Comparison of ENCODE assay signal across 32 mouse cellular contexts in genomic region chr13:73976935-73977334, GRCm38 (mm10). TPM values are rescaled to one million over a fixed set of nuclear protein-coding genes. Genes with fewer than 3 reads are reported as not detected.
A peak's percentile ranks its signal among the peaks of the same experiment; 100 is the strongest.
DNase-seq lines count a peak whose midpoint lies in the region; ATAC-seq and TF ChIP-seq lines count a peak whose summit lies in the region.
"Had no signal": no experiment of that assay in that cellular context is flagged by ENCODE, and none has a peak within 500 bp of the region (broad histone marks: within the 10 kb centered on the region; RNA-seq: fewer than 3 reads in every experiment).

No protein-coding gene starts in this region.

- H3K79me2 ChIP-seq in MEL (ENCODE audit: control insufficient read depth, insufficient read depth, low read length, poor library complexity) = no peaks in the 10 kb centered on the region

- no peak for TF ChIP-seq RAD21 in MEL (IDR thresholded peaks at IDR 0.05; ENCODE audit: low read depth, low read length)

- no peak overlapping the region for H3K4me2 ChIP-seq in liver, embryonic 15.5 days
- no peak overlapping the region for H3K4me2 ChIP-seq in hindbrain, postnatal 0 days (ENCODE audit: low read depth, low read length)
- H3K4me2 ChIP-seq: embryonic facial prominence, embryonic 13.5 days; forebrain, embryonic 12.5 days; forebrain, embryonic 15.5 days; heart, embryonic 12.5 days; heart, embryonic 15.5 days; hindbrain, embryonic 13.5 days had no signal

- intact Hi-C loops in left cerebral cortex, postnatal 4 days (cut with DNase I) = loop anchor here (10.0 kb wide), 1 partner anchor 48 kb away; no protein-coding TSS in a partner anchor

- DNase-seq in heart, adult 11 months = peak; percentile 71
- no peak for DNase-seq in heart, adult 8-10 months (ENCODE audit: low spot score)
- DNase-seq in MEL (ENCODE audit: low read depth, low spot score) = peak; percentile 7
- DNase-seq in left cerebral cortex, postnatal 4 days = no peak
- DNase-seq in hindbrain, postnatal 0 days (ENCODE audit: low spot score) = no peak
- DNase-seq: adrenal gland, postnatal 10 days; adrenal gland, postnatal 36 days; cerebellum, adult 18-20 months; cerebellum, adult 9-10 months; cerebellum, postnatal 14 days; embryo, embryonic 11 days; gastrocnemius, postnatal 10 days; gastrocnemius, postnatal 36 days; heart, postnatal 10 days; heart, postnatal 36 days had no signal

- no peaks in the 10 kb centered on the region for H3K4me1 ChIP-seq in MEL (ENCODE audit: control insufficient read depth in 1 of 2, insufficient read depth in 2 of 2, low read length in 2 of 2)
- H3K4me1 ChIP-seq in liver, embryonic 15.5 days (replicated peaks) = peaks cover 6% of the 10 kb centered on the region; the same call in 1 of the 2 replicates
- no peaks in the 10 kb centered on the region for H3K4me1 ChIP-seq in hindbrain, postnatal 0 days (ENCODE audit: insufficient read depth, low read length)
- H3K4me1 ChIP-seq: embryonic facial prominence, embryonic 10.5 days; embryonic facial prominence, embryonic 13.5 days; forebrain, embryonic 12.5 days; forebrain, embryonic 15.5 days; heart, embryonic 12.5 days; heart, embryonic 15.5 days; hindbrain, embryonic 10.5 days; hindbrain, embryonic 13.5 days had no signal

- no peak for TF ChIP-seq POLR2A in MEL (IDR thresholded peaks at IDR 0.05; ENCODE audit: control insufficient read depth in 1 of 2, insufficient read depth in 1 of 2, low read depth in 1 of 2, low read length in 2 of 2, poor library complexity in 1 of 2)

- H3K36me3 ChIP-seq in MEL (ENCODE audit: control insufficient read depth in 1 of 2, insufficient read depth in 2 of 2, low read length in 2 of 2) = no peaks in the 10 kb centered on the region
- H3K36me3 ChIP-seq in liver, embryonic 15.5 days (replicated peaks) = no peaks in the 10 kb centered on the region
- no peaks in the 10 kb centered on the region for H3K36me3 ChIP-seq in hindbrain, postnatal 0 days (ENCODE audit: insufficient read depth, low read length)
- H3K36me3 ChIP-seq: embryonic facial prominence, embryonic 10.5 days; embryonic facial prominence, embryonic 13.5 days; forebrain, embryonic 12.5 days; forebrain, embryonic 15.5 days; heart, embryonic 12.5 days; heart, embryonic 15.5 days; hindbrain, embryonic 10.5 days; hindbrain, embryonic 13.5 days had no signal

- H3K27me3 ChIP-seq in MEL (ENCODE audit: control insufficient read depth in 1 of 2, insufficient read depth in 2 of 2, low read length in 2 of 2) = peaks cover 2% of the 10 kb centered on the region in 2 experiments
- 0 out of 2 replicates have a peak, but pooled peaks cover 3% of the 10 kb centered on the region for H3K27me3 ChIP-seq in liver, embryonic 15.5 days
- H3K27me3 ChIP-seq in hindbrain, postnatal 0 days (ENCODE audit: insufficient read depth, low read length) = no peaks in the 10 kb centered on the region
- H3K27me3 ChIP-seq: embryonic facial prominence, embryonic 13.5 days; forebrain, embryonic 15.5 days; heart, embryonic 12.5 days; heart, embryonic 15.5 days; hindbrain, embryonic 13.5 days had no signal

- TF ChIP-seq EP300 in MEL (IDR thresholded peaks at IDR 0.05; ENCODE audit: low read depth in 1 of 2, low read length in 2 of 2) = no peak

- no peak overlapping the region for H3K27ac ChIP-seq in MEL (ENCODE audit: control insufficient read depth, low read depth, low read length)
- no peak overlapping the region for H3K27ac ChIP-seq in liver, embryonic 15.5 days (replicated peaks)
- no peak overlapping the region for H3K27ac ChIP-seq in hindbrain, postnatal 0 days
- H3K27ac ChIP-seq: embryonic facial prominence, embryonic 10.5 days; embryonic facial prominence, embryonic 13.5 days; forebrain, embryonic 12.5 days; forebrain, embryonic 15.5 days; heart, embryonic 15.5 days; hindbrain, embryonic 10.5 days; hindbrain, embryonic 13.5 days had no signal

- no peak for TF ChIP-seq CTCF in MEL (IDR thresholded peaks at IDR 0.05 in 2 of 3, conservative IDR thresholded peaks at IDR 0.05 in 1 of 3; ENCODE audit: control insufficient read depth in 1 of 3, insufficient read depth in 1 of 3, low read depth in 2 of 3, low read length in 3 of 3, poor library complexity in 1 of 3, severe bottlenecking in 1 of 3)
- TF ChIP-seq CTCF in hindbrain, postnatal 0 days (IDR thresholded peaks at IDR 0.05; ENCODE audit: low read depth) = no peak

- no peaks in the 10 kb centered on the region for H3K9me3 ChIP-seq in MEL (replicated peaks; ENCODE audit: insufficient read depth, low read length)
- no peaks in the 10 kb centered on the region for H3K9me3 ChIP-seq in liver, embryonic 15.5 days (replicated peaks)
- no peaks in the 10 kb centered on the region for H3K9me3 ChIP-seq in hindbrain, postnatal 0 days (ENCODE audit: low read length)
- H3K9me3 ChIP-seq: embryonic facial prominence, embryonic 10.5 days; embryonic facial prominence, embryonic 13.5 days; forebrain, embryonic 12.5 days; forebrain, embryonic 15.5 days; heart, embryonic 12.5 days; heart, embryonic 15.5 days; hindbrain, embryonic 10.5 days; hindbrain, embryonic 13.5 days had no signal

- WGBS in liver, embryonic 15.5 days (ENCODE audit: insufficient replicate concordance) = 53% methylated on average over 5 of the region's 5 CpGs
- 88% methylated on average over 5 of the region's 5 CpGs for WGBS in hindbrain, postnatal 0 days

- H3K4me3 ChIP-seq in MEL (ENCODE audit: control insufficient read depth in 1 of 2, insufficient read depth in 1 of 2, low read depth in 2 of 2, low read length in 2 of 2) = no peak overlapping the region
- no peak overlapping the region for H3K4me3 ChIP-seq in liver, embryonic 15.5 days (replicated peaks)
- H3K4me3 ChIP-seq in hindbrain, postnatal 0 days (ENCODE audit: low read length) = no peak overlapping the region
- H3K4me3 ChIP-seq: embryonic facial prominence, embryonic 10.5 days; embryonic facial prominence, embryonic 13.5 days; erythroblast, embryonic 14.5 days; forebrain, embryonic 12.5 days; forebrain, embryonic 15.5 days; heart, embryonic 12.5 days; heart, embryonic 15.5 days; hindbrain, embryonic 10.5 days; hindbrain, embryonic 13.5 days had no signal

- ATAC-seq in liver, embryonic 15.5 days (ENCODE audit: insufficient read depth) = peak; percentile 74; the same call in 1 of the 2 replicates
- ATAC-seq in megakaryocyte-erythroid progenitor cell, adult 5-6 weeks (replicated peaks; ENCODE audit: low FRiP score, low TSS enrichment, poor library complexity, severe bottlenecking) = peak; percentile 65
- no peak for ATAC-seq in hindbrain, postnatal 0 days
- ATAC-seq: forebrain, embryonic 15.5 days; hindbrain, embryonic 16.5 days; Patski had no signal

- H3K9ac ChIP-seq in MEL (ENCODE audit: control insufficient read depth, low read depth, low read length, poor library complexity, severe bottlenecking) = no peak overlapping the region
- no peak overlapping the region for H3K9ac ChIP-seq in liver, embryonic 15.5 days
- no peak overlapping the region for H3K9ac ChIP-seq in hindbrain, postnatal 0 days (replicated peaks; ENCODE audit: low read length)
- H3K9ac ChIP-seq: embryonic facial prominence, embryonic 13.5 days; forebrain, embryonic 12.5 days; forebrain, embryonic 15.5 days; heart, embryonic 12.5 days; heart, embryonic 15.5 days; hindbrain, embryonic 13.5 days had no signal

RNA-seq across cellular contexts. Expression of gene Zdhhc11, which starts 13.3 kb away (rescaled TPM):
- total RNA-seq in heart, adult 8-10 months (2022) = not detected
- not detected in 2 replicates for total RNA-seq in MEL (2012; rRNA removed)
- not detected for polyA plus RNA-seq in MEL (2012; ENCODE audit: insufficient read depth in 1 of 2, insufficient read length in 2 of 2, low read depth in 1 of 2, low replicate concordance in 2 of 2, missing spikeins in 1 of 2)
- polyA plus RNA-seq in liver, embryonic 15.5 days (2015; fragmentation: Nextera tagmentation; extraction: Ambion mirVana) = not detected in 2 replicates
- total RNA-seq in megakaryocyte-erythroid progenitor cell, adult 5-6 weeks (2014; fragmentation: Nextera tagmentation) = not detected in 2 replicates
- not detected in 2 replicates for total RNA-seq in megakaryocyte-erythroid progenitor cell, adult 5-6 weeks (2017)
- not detected for total RNA-seq in left cerebral cortex, postnatal 4 days (2021)
- not detected in 2 replicates for total RNA-seq in hindbrain, postnatal 0 days (2014; rRNA removed)
- not detected in 2 replicates for polyA plus RNA-seq in hindbrain, postnatal 0 days (2015; fragmentation: Nextera tagmentation; extraction: Ambion mirVana)
- total RNA-seq: adrenal gland, adult 18-20 months; adrenal gland, postnatal 10 days; adrenal gland, postnatal 36 days; ES-E14; gastrocnemius, adult 18-20 months; gastrocnemius, postnatal 10 days; gastrocnemius, postnatal 36 days; granulocyte monocyte progenitor cell, adult 5-6 weeks; heart, postnatal 10 days; heart, postnatal 36 days had no signal
- polyA plus RNA-seq: embryonic facial prominence, embryonic 10.5 days; embryonic facial prominence, embryonic 13.5 days; erythroblast, embryonic 14.5 days; forebrain, embryonic 12.5 days; forebrain, embryonic 15.5 days; heart, embryonic 12.5 days; heart, embryonic 15.5 days; hindbrain, embryonic 10.5 days; hindbrain, embryonic 13.5 days; hindbrain, embryonic 16.5 days; Patski had no signal

RNA-seq across cellular contexts. Expression of gene Tppp, which starts 32.3 kb away (rescaled TPM):
- 10 to 100 TPM; 13.9 to 19.6 (median 14.7) TPM for total RNA-seq in heart, adult 8-10 months (2022)
- total RNA-seq in MEL (2012; rRNA removed) = not detected in 2 replicates
- polyA plus RNA-seq in MEL (2012; ENCODE audit: insufficient read depth in 1 of 2, insufficient read length in 2 of 2, low read depth in 1 of 2, low replicate concordance in 2 of 2, missing spikeins in 1 of 2) = under 1 TPM in 1 of 2 experiments, not detected in 1; 0.04 TPM
- 0.32 and 0.40 TPM in 2 replicates for polyA plus RNA-seq in liver, embryonic 15.5 days (2015; fragmentation: Nextera tagmentation; extraction: Ambion mirVana)
- total RNA-seq in megakaryocyte-erythroid progenitor cell, adult 5-6 weeks (2014; fragmentation: Nextera tagmentation) = 0.63 and 5.7 TPM in 2 replicates
- 0.15 and 0.66 TPM in 2 replicates for total RNA-seq in megakaryocyte-erythroid progenitor cell, adult 5-6 weeks (2017)
- total RNA-seq in left cerebral cortex, postnatal 4 days (2021) = 10 to 100 TPM; 37.7 to 37.9 TPM
- total RNA-seq in hindbrain, postnatal 0 days (2014; rRNA removed) = 30.9 and 36.6 TPM in 2 replicates
- 8.7 and 8.9 TPM in 2 replicates for polyA plus RNA-seq in hindbrain, postnatal 0 days (2015; fragmentation: Nextera tagmentation; extraction: Ambion mirVana)
- total RNA-seq: granulocyte monocyte progenitor cell, adult 5-6 weeks had no signal
- polyA plus RNA-seq: erythroblast, embryonic 14.5 days had no signal

RNA-seq across cellular contexts. Expression of gene Brd9, which starts 39.3 kb away (rescaled TPM):
- total RNA-seq in heart, adult 8-10 months (2022) = 10 to 100 TPM; 16.8 to 22.5 (median 20.7) TPM
- total RNA-seq in MEL (2012; rRNA removed) = 19.0 and 21.4 TPM in 2 replicates
- polyA plus RNA-seq in MEL (2012; ENCODE audit: insufficient read depth in 1 of 2, insufficient read length in 2 of 2, low read depth in 1 of 2, low replicate concordance in 2 of 2, missing spikeins in 1 of 2) = 10 to 100 TPM in 1 of 2 experiments, not detected in 1; 29.2 TPM
- polyA plus RNA-seq in liver, embryonic 15.5 days (2015; fragmentation: Nextera tagmentation; extraction: Ambion mirVana) = 12.3 and 12.4 TPM in 2 replicates
- total RNA-seq in megakaryocyte-erythroid progenitor cell, adult 5-6 weeks (2014; fragmentation: Nextera tagmentation) = 27.7 and 39.5 TPM in 2 replicates
- 63.8 and 65.3 TPM in 2 replicates for total RNA-seq in megakaryocyte-erythroid progenitor cell, adult 5-6 weeks (2017)
- total RNA-seq in left cerebral cortex, postnatal 4 days (2021) = 100 to 1,000 TPM; 108 to 110 TPM
- 68.2 and 71.7 TPM in 2 replicates for total RNA-seq in hindbrain, postnatal 0 days (2014; rRNA removed)
- 72.4 and 73.2 TPM in 2 replicates for polyA plus RNA-seq in hindbrain, postnatal 0 days (2015; fragmentation: Nextera tagmentation; extraction: Ambion mirVana)

RNA-seq across cellular contexts. Expression of gene Trip13, which starts 39.4 kb away (rescaled TPM):
- under 1 TPM; 0.16 to 0.89 (median 0.20) TPM for total RNA-seq in heart, adult 8-10 months (2022)
- 44.1 and 48.9 TPM in 2 replicates for total RNA-seq in MEL (2012; rRNA removed)
- 10 to 100 TPM in 1 of 2 experiments, not detected in 1; 55.3 TPM for polyA plus RNA-seq in MEL (2012; ENCODE audit: insufficient read depth in 1 of 2, insufficient read length in 2 of 2, low read depth in 1 of 2, low replicate concordance in 2 of 2, missing spikeins in 1 of 2)
- 16.0 and 17.6 TPM in 2 replicates for polyA plus RNA-seq in liver, embryonic 15.5 days (2015; fragmentation: Nextera tagmentation; extraction: Ambion mirVana)
- 37.5 and 52.5 TPM in 2 replicates for total RNA-seq in megakaryocyte-erythroid progenitor cell, adult 5-6 weeks (2014; fragmentation: Nextera tagmentation)
- total RNA-seq in megakaryocyte-erythroid progenitor cell, adult 5-6 weeks (2017) = 46.2 and 52.3 TPM in 2 replicates
- 1 to 10 TPM; 7.0 to 8.7 TPM for total RNA-seq in left cerebral cortex, postnatal 4 days (2021)
- total RNA-seq in hindbrain, postnatal 0 days (2014; rRNA removed) = 1.9 and 2.6 TPM in 2 replicates
- polyA plus RNA-seq in hindbrain, postnatal 0 days (2015; fragmentation: Nextera tagmentation; extraction: Ambion mirVana) = 10.5 and 11.8 TPM in 2 replicates

Comparison
In these comparisons a context has a peak if more than half of its experiments do, and no peak if none do; other contexts are left out.
1. DNase-seq: peak in heart, adult 11 months (single experiment) and MEL (single experiment); none in heart, adult 8-10 months (single experiment), left cerebral cortex, postnatal 4 days (single experiment) and hindbrain, postnatal 0 days (single experiment).